Mouse (Mus musculus) C2C12 (cell line): ENCODE results near the gene Itga2b. TPM values are rescaled to one million over a fixed set of nuclear protein-coding genes. Genes with fewer than 3 reads are reported as not detected.

Experiments
- H3K27me3 ChIP-seq: one replicate; pipeline ENCODE4 v1.6.1; 2011; ENCODE audit not compliant: control insufficient read depth, insufficient read depth, insufficient read length
- H3K36me3 ChIP-seq: one replicate; pipeline ENCODE4 v1.6.1; 2011; ENCODE audit not compliant: control insufficient read depth, insufficient read depth
- H3K4me3 ChIP-seq: one replicate; pipeline ENCODE4 v1.5.1; 2011; ENCODE audit warnings: mild to moderate bottlenecking, control low read depth; ENCODE audit not compliant: poor library complexity, insufficient read depth, severe bottlenecking
- H3K79me2 ChIP-seq: one replicate; pipeline ENCODE4 v1.6.1; 2011; ENCODE audit not compliant: control insufficient read depth, insufficient read depth
- H3K79me3 ChIP-seq: one replicate; pipeline ENCODE4 v1.6.1; 2011; ENCODE audit warnings: low read depth, control low read depth
- H3ac ChIP-seq: one replicate; pipeline ENCODE3; 2011; ENCODE audit warnings: low read depth; ENCODE audit not compliant: control insufficient read depth, insufficient read length
- CEBPB ChIP-seq: IDR thresholded peaks from one replicate; pipeline ENCODE4 v1.6.1; 2011; ENCODE audit warnings: low read depth, mild to moderate bottlenecking, control low read depth, moderate library complexity
- CTCF ChIP-seq: IDR thresholded peaks from one replicate; pipeline ENCODE4 v1.5.1; 2011; ENCODE audit not compliant: control insufficient read depth, insufficient read depth, insufficient read length
- FOSL1 ChIP-seq: IDR thresholded peaks from one replicate; pipeline ENCODE4 v1.8.0; 2011; ENCODE audit warnings: mild to moderate bottlenecking, low read length; ENCODE audit not compliant: poor library complexity, insufficient read depth, severe bottlenecking
- MAX ChIP-seq: IDR thresholded peaks from one replicate; pipeline ENCODE4 v1.6.1; 2011; ENCODE audit warnings: mild to moderate bottlenecking, control low read depth
- MYOD1 ChIP-seq: IDR thresholded peaks from one replicate; pipeline ENCODE4 v1.6.1; 2011; ENCODE audit warnings: low read depth; ENCODE audit not compliant: control insufficient read depth, insufficient read length
- MYOG ChIP-seq: IDR thresholded peaks from one replicate; pipeline ENCODE4 v1.6.1; 2011; ENCODE audit not compliant: control insufficient read depth, insufficient read length; ENCODE audit errors: extremely low read depth
- USF1 ChIP-seq: IDR thresholded peaks from one replicate; pipeline ENCODE4 v1.6.1; 2011; ENCODE audit warnings: low read depth, mild to moderate bottlenecking, control low read depth, moderate library complexity
- polyA plus RNA-seq: library from polyadenylated mRNA; unstranded; fragments of >200 nt; fragmentation: generic; extraction: Trizol; gene quantifications from one replicate; pipeline ENCODE4 v1.2.1, GENCODE M21; 2012; ENCODE audit warnings: missing spikeins

The Itga2b gene
- polyA plus RNA-seq, 1 experiment: 1.3 TPM

GRCm38 (mm10) chr11:102440255-102440654, 29.7 kb downstream of the Itga2b start:
- H3ac ChIP-seq: no peak overlapping the region
- no peak for TF ChIP-seq CTCF
- no peak for TF ChIP-seq FOSL1
- no peak for TF ChIP-seq MYOD1
- TF ChIP-seq CEBPB: no peak
- no peak for TF ChIP-seq MYOG
- no peak overlapping the region for H3K4me3 ChIP-seq
- H3K27me3 ChIP-seq: no peaks in the 10 kb centered on the region
- H3K79me2 ChIP-seq: no peaks in the 10 kb centered on the region
- peaks cover 9% of the 10 kb centered on the region for H3K36me3 ChIP-seq
- H3K79me3 ChIP-seq: no peaks in the 10 kb centered on the region

GRCm38 (mm10) chr11:102439093-102440082, 30.5 kb downstream of the Itga2b start:
- Histone ChIP-seq H3K36me3 (peaks cover 17% of the 10 kb centered on the region), H3K27me3 (no peaks in the 10 kb centered on the region), H3K79me2 (no peaks in the 10 kb centered on the region), H3K79me3 (no peaks in the 10 kb centered on the region), H3ac (no peak overlapping the region), H3K4me3 (no peak overlapping the region)
- TF ChIP-seq FOSL1 (no peak), MYOD1 (no peak), CTCF (no peak)

DNA sequence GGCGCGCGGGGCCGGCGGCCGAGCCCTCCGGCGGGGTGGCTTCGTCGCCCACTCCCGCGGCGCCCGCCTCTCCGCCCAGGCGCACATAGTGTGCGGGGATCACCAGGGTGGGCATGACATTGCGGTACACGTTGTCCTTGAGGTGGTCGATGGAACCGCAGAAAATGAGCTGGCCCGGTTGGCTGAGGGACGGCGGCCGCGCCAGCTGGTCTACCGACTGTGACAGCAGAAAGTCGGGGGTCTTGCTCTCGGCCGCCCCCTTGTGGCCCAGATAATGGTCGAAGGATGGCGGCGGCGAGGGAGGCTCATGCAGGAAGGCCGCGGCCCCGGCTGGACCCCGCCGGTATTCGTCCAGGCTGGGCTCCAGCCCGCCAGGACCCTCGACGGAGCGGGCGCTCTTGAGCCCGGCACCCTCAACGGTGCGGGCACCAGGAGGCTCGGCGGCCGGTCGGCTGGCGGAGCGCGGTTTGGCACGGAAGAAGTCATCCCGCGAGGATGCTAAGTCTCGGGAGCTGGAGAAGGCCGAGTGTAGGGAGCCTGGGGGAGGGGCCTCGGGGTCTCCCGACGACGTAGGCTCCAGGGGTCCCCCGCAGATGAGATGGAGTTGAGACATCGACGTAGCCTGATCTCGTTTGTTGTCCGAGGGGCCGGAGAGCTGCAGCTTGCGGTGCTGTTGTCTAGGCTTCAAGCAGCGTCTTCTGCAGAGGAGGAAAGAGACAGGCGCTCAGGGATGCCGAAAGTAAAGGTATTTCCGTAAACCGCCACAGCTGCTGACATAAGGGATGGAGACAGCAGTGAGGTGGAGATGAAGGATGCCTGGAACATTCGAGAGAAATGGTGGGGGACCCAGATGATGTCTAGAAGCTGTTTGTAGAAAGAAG, 31.5 kb downstream of the Itga2b start:
- TF ChIP-seq USF1: no peak
- TF ChIP-seq MYOG: no peak
- TF ChIP-seq CTCF: peak; percentile 38
- TF ChIP-seq CEBPB: no peak
- Histone ChIP-seq H3ac (no peak overlapping the region), H3K79me2 (no peaks in the 10 kb centered on the region), H3K36me3 (peaks cover 24% of the 10 kb centered on the region), H3K27me3 (no peaks in the 10 kb centered on the region), H3K4me3 (no peak overlapping the region), H3K79me3 (no peaks in the 10 kb centered on the region)

- H3K79me2 ChIP-seq: no peaks in the 10 kb centered on the region
- H3ac ChIP-seq: peak overlapping the region; percentile 33
- peaks cover 24% of the 10 kb centered on the region for H3K36me3 ChIP-seq
- H3K79me3 ChIP-seq: no peaks in the 10 kb centered on the region
- H3K27me3 ChIP-seq: no peaks in the 10 kb centered on the region
- TF ChIP-seq USF1 (no peak), CEBPB (no peak), CTCF (no peak), MAX (no peak), MYOD1 (no peak), MYOG (no peak), FOSL1 (no peak)
- H3K4me3 ChIP-seq: no peak overlapping the region
These were observed 32.5 kb downstream of the Itga2b start for GRCm38 (mm10) chr11:102437120-102438061.

- TF ChIP-seq MYOG (no peak), FOSL1 (peak; percentile 18)
- H3K27me3 ChIP-seq: no peaks in the 10 kb centered on the region
- no peak overlapping the region for H3K4me3 ChIP-seq
- H3ac ChIP-seq: no peak overlapping the region
- H3K36me3 ChIP-seq: peaks cover 24% of the 10 kb centered on the region
- H3K79me3 ChIP-seq: no peaks in the 10 kb centered on the region
- no peaks in the 10 kb centered on the region for H3K79me2 ChIP-seq
These were observed 33.5 kb downstream of the Itga2b start for GRCm38 (mm10) chr11:102436471-102436790.
